Mouse (Mus musculus) frontal cortex, adult 2 months (tissue): ENCODE measurements at regions not wholly inside any gene's neighbourhood (a gene's known extent, or its start where the extent isn't known, plus 50 kb on each side); places are given as distances from the start of the nearest gene placed in this dataset.
"Not testable (repeated sequence)": the region's sequence is repeated elsewhere in the genome, so short reads cannot be mapped to it uniquely, and the experiment has no call there.

Source experiments
- DNase-seq, 2 experiments: peaks; one replicate each; pipeline ENCODE4 v3.0.0; 2022; ENCODE audit warnings: low spot score in 1 of 2; ENCODE audit errors: extremely low spot score in 1 of 2

GRCm38 (mm10) chr7:60974116-60974515, 834.1 kb upstream of the Snrpn start:
- not testable (repeated sequence) for DNase-seq

GRCm38 (mm10) chr7:60961188-60961587, 821.2 kb upstream of the Snrpn start:
- no peak for DNase-seq

DNA sequence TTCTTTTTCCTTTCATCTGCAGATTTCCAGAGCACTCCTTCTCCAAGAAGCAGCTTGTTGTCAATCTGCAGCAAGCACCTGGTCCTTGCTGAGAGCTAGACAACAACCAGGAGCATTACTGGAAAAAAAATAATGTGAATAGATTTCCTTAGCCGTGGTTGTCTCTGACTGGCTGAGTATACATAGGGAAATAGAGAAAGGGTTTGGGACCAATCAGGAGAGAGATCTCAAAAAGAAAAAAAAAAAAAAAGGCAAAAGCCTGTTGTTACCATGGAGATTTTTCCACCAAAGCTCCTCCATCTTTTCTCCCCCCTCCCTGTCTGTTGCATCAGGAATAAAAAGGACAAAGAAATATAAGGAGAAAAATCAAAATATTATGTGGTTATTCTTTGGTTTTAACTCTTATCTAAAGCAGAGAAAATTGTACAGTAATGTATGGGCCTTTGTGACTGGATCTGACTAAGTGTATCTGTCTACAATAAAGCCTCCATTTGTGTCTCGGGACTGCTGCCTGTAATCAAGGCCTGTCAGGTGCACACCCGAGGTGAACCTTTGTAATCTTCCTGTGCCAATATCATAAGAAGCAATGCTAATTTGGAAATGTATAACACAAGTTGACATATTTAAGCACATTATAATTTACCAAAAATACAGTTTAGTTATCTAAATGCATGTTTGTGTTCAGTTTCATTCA, 799.9 kb upstream of the Snrpn start:
- DNase-seq = peak in 1 of 2 experiments; percentile 32
